Mouse (Mus musculus) limb, embryonic 12.5 days (tissue): ENCODE data around the gene Mcrip1. TPM values are rescaled to one million over a fixed set of nuclear protein-coding genes. Genes with fewer than 3 reads are reported as not detected.
"Not testable (repeated sequence)": the region's sequence is repeated elsewhere in the genome, so short reads cannot be mapped to it uniquely, and the experiment has no call there.

Experiments used
- ATAC-seq: fragments of 200-750 bp; cut with Nextera tagmentation; 2 replicates; pipeline ENCODE4 v1.8.0; 2017; ENCODE audit warnings: low read depth, moderate TSS enrichment; ENCODE audit not compliant: insufficient number of reproducible peaks, insufficient read depth, low FRiP score, low TSS enrichment
- H3K27ac ChIP-seq: fragments of 300-500 bp; sonication (generic); 2 replicates; pipeline ENCODE4 v1.5.1; 2016; ENCODE audit warnings: mild to moderate bottlenecking, moderate library complexity
- H3K27me3 ChIP-seq: fragments of 300-500 bp; sonication (generic); 2 replicates; pipeline ENCODE4 v1.6.1; 2016; ENCODE audit warnings: mild to moderate bottlenecking, moderate library complexity
- H3K36me3 ChIP-seq: fragments of 300-500 bp; sonication (generic); 2 replicates; pipeline ENCODE4 v1.6.1; 2016; ENCODE audit warnings: mild to moderate bottlenecking, moderate library complexity
- H3K4me1 ChIP-seq: fragments of 300-500 bp; sonication (generic); replicated peaks from 2 replicates; pipeline ENCODE4 v1.6.1; 2016
- H3K4me2 ChIP-seq: fragments of 300-500 bp; sonication (generic); 2 replicates; pipeline ENCODE4 v1.6.1; 2016; ENCODE audit warnings: mild to moderate bottlenecking, moderate library complexity
- H3K4me3 ChIP-seq: fragments of 300-500 bp; sonication (generic); replicated peaks from 2 replicates; pipeline ENCODE4 v1.5.1; 2016; ENCODE audit warnings: mild to moderate bottlenecking
- H3K9ac ChIP-seq: fragments of 300-500 bp; sonication (generic); replicated peaks from 2 replicates; pipeline ENCODE4 v1.6.1; 2016; ENCODE audit warnings: mild to moderate bottlenecking, moderate library complexity
- H3K9me3 ChIP-seq: fragments of 300-500 bp; sonication (generic); 2 replicates; pipeline ENCODE4 v1.6.1; 2016; ENCODE audit warnings: mild to moderate bottlenecking, moderate library complexity
- WGBS: fragments of 180-500 bp; shearing (Covaris S2); methylation state at CpG from one replicate; pipeline ENCODE4 v1.1.7; 2016; 5-methylcytosine and 5-hydroxymethylcytosine counted together
- polyA plus RNA-seq: library from polyadenylated mRNA; unstranded; fragments of >200 nt; fragmentation: Nextera tagmentation; extraction: Ambion mirVana; gene quantifications from 2 replicates; pipeline ENCODE4 v1.2.1, GENCODE M21; 2016

Mcrip1 gene
- polyA plus RNA-seq, 1 experiment from 2014 or later = 229 TPM

GRCm38 (mm10) chr11:120522581-120522980 lies 26.9 kb downstream of the Mcrip1 start:
- ATAC-seq = no peak
- no peaks in the 10 kb centered on the region for H3K36me3 ChIP-seq
- peaks cover 8% of the 10 kb centered on the region; the same call in 1 of the 2 replicates for H3K4me1 ChIP-seq
- H3K4me3 ChIP-seq = no peak overlapping the region
- 88% methylated on average over 8 of the region's 8 CpGs for WGBS
- no peak overlapping the region for H3K9ac ChIP-seq
- peaks cover 2% of the 10 kb centered on the region for H3K27me3 ChIP-seq
- H3K27ac ChIP-seq = no peak overlapping the region
- H3K9me3 ChIP-seq = no peaks in the 10 kb centered on the region
- H3K4me2 ChIP-seq = no peak overlapping the region

- Histone ChIP-seq H3K27me3 (no peaks in the 10 kb centered on the region), H3K9me3 (no peaks in the 10 kb centered on the region), H3K4me3 (no peak overlapping the region), H3K36me3 (no peaks in the 10 kb centered on the region), H3K4me2 (no peak overlapping the region), H3K4me1 (peaks cover 8% of the 10 kb centered on the region; the same call in 1 of the 2 replicates), H3K27ac (no peak overlapping the region), H3K9ac (no peak overlapping the region)
- ATAC-seq = no peak
- WGBS = 78% methylated on average over 5 of the region's 5 CpGs
Observed at GRCm38 (mm10) chr11:120520967-120521540, 28.5 kb downstream of the Mcrip1 start.

DNA sequence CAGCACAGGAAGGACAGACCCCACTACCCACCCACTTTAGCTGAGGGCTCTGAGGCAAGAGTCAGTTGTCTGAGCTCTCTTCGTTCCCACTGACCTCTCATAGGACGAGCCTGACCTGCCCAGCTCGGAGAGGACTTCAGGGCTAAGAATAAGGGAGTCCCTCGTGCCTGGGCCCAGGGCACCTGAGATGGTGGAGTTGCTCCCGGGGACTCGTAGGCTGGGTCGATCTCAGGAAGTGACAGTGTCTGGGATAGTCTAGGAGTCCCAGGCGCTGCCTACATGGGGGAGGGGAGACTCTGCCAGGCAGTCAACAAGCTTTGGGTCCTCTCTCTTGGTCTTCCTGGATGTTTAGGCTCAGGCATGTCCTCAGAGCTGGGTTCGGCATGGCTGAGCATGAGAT lies 29.0 kb downstream of the Mcrip1 start:
- no peak overlapping the region; the same call in 1 of the 2 replicates for H3K9ac ChIP-seq
- no peaks in the 10 kb centered on the region for H3K27me3 ChIP-seq
- WGBS = 75% methylated on average over 9 of the region's 9 CpGs
- ATAC-seq = no peak
- H3K36me3 ChIP-seq = no peaks in the 10 kb centered on the region
- H3K4me1 ChIP-seq = peaks cover 13% of the 10 kb centered on the region
- no peak overlapping the region for H3K4me2 ChIP-seq
- no peaks in the 10 kb centered on the region for H3K9me3 ChIP-seq
- H3K27ac ChIP-seq = no peak overlapping the region
- H3K4me3 ChIP-seq = no peak overlapping the region

- H3K9me3 ChIP-seq = no peaks in the 10 kb centered on the region
- no peak overlapping the region; the same call in 1 of the 2 replicates for H3K9ac ChIP-seq
- 29% methylated on average over 9 of the region's 9 CpGs for WGBS
Observed at GRCm38 (mm10) chr11:120519738-120520137, 29.8 kb downstream of the Mcrip1 start.

DNA sequence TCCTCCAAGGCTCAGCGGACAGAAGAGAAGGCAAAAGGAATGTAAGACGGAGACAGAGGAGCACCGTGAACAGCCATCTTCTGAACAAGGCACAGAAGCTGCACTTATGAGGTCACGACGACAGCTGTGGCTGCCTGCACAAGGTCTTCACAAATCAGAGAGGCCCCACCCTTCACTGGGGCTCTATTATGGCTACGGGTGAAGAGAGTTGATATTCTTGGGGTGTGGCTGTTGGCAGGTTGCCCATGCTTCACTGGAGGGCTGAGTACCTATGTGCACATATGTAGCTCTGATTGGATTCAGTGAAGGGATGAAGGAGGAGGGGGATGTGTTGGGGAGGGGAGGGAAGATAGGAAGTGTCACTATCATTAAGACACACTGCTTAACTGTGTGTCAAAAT lies 31.0 kb downstream of the Mcrip1 start:
- Histone ChIP-seq H3K9ac (no peak overlapping the region), H3K4me3 (no peak overlapping the region), H3K4me2 (no peak overlapping the region), H3K27me3 (no peaks in the 10 kb centered on the region), H3K27ac (no peak overlapping the region), H3K9me3 (no peaks in the 10 kb centered on the region), H3K36me3 (no peaks in the 10 kb centered on the region), H3K4me1 (peaks cover 13% of the 10 kb centered on the region)
- no peak for ATAC-seq
- 73% methylated on average over 6 of the region's 6 CpGs for WGBS

More at GRCm38 (mm10) chr11:120519738-120520137, 29.8 kb downstream of the Mcrip1 start:
- Histone ChIP-seq H3K27me3 (no peaks in the 10 kb centered on the region), H3K4me3 (no peak overlapping the region), H3K4me2 (peak overlapping the region; percentile 17; the same call in 1 of the 2 replicates), H3K4me1 (peaks cover 13% of the 10 kb centered on the region), H3K27ac (no peak overlapping the region), H3K36me3 (no peaks in the 10 kb centered on the region)
- no peak for ATAC-seq

- Histone ChIP-seq H3K4me1 (peaks cover 13% of the 10 kb centered on the region), H3K36me3 (no peaks in the 10 kb centered on the region), H3K9me3 (no peaks in the 10 kb centered on the region), H3K4me3 (no peak overlapping the region), H3K4me2 (no peak overlapping the region), H3K27ac (no peak overlapping the region), H3K9ac (no peak overlapping the region), H3K27me3 (no peaks in the 10 kb centered on the region)
- no peak for ATAC-seq
- WGBS = 68% methylated on average over 6 of the region's 6 CpGs
Observed at GRCm38 (mm10) chr11:120518027-120518426, 31.5 kb downstream of the Mcrip1 start.

DNA sequence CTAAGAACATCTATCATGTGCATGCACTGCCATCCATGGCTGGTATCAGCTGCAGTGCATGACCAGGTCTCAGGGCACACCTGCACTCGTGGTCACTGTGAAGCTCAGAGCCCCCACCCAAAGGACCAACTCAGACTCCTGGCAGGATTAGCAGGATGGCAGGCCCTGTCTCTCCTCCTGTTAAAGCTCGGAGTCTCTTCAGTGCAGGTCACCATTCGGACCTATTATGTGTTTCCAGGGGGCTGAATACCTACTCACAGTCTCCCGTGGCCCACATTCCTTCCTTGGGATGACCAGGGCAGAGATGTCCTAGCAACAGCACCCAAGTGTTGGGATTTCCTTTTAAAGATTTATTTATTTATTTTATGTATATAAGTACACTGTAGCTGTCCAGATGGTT lies 32.4 kb downstream of the Mcrip1 start:
- 83% methylated on average over 4 of the region's 4 CpGs for WGBS
- Histone ChIP-seq H3K9ac (no peak overlapping the region), H3K27me3 (no peaks in the 10 kb centered on the region), H3K36me3 (no peaks in the 10 kb centered on the region), H3K4me1 (peaks cover 13% of the 10 kb centered on the region), H3K4me3 (no peak overlapping the region), H3K9me3 (no peaks in the 10 kb centered on the region), H3K27ac (no peak overlapping the region), H3K4me2 (no peak overlapping the region)
- no peak for ATAC-seq

DNA sequence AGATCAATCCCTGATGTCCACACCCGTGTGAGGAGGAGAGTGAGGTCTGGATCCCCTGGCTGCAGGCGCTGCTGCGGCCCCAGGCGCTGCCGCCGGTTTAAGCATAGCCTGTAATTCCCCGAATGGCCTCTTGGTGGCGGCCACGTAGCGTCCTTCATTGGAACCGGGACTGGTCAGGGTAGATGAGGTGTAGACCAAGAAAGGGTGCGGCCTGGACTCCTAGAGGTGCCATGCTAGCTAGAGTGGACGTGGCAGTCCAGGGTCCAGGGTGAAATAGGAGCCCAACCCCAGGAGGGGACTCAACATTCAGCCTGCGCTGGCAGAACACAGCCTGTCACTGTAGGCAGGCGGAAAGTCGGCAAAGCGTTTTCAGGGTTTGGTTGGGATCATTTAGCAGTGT lies 33.9 kb downstream of the Mcrip1 start:
- no peak overlapping the region for H3K9ac ChIP-seq
- WGBS = 18% methylated on average over 17 of the region's 17 CpGs

GRCm38 (mm10) chr11:120514262-120514661 lies 35.3 kb downstream of the Mcrip1 start:
- not testable (repeated sequence) for H3K9me3 ChIP-seq, H3K36me3 ChIP-seq, ATAC-seq, H3K4me2 ChIP-seq, H3K9ac ChIP-seq, H3K27ac ChIP-seq, H3K27me3 ChIP-seq, H3K4me3 ChIP-seq
- 88% methylated on average over 2 of the region's 2 CpGs for WGBS
- peaks cover 17% of the 10 kb centered on the region for H3K4me1 ChIP-seq

More for the DNA sequence above, 33.9 kb downstream of the Mcrip1 start:
- H3K9me3 ChIP-seq = no peaks in the 10 kb centered on the region
- H3K4me2 ChIP-seq = no peak overlapping the region
- H3K27ac ChIP-seq = no peak overlapping the region
- peak; percentile 73; the same call in 1 of the 2 replicates for ATAC-seq
- H3K36me3 ChIP-seq = no peaks in the 10 kb centered on the region
- H3K27me3 ChIP-seq = no peaks in the 10 kb centered on the region
- H3K4me3 ChIP-seq = no peak overlapping the region
- H3K4me1 ChIP-seq = peaks cover 21% of the 10 kb centered on the region

DNA sequence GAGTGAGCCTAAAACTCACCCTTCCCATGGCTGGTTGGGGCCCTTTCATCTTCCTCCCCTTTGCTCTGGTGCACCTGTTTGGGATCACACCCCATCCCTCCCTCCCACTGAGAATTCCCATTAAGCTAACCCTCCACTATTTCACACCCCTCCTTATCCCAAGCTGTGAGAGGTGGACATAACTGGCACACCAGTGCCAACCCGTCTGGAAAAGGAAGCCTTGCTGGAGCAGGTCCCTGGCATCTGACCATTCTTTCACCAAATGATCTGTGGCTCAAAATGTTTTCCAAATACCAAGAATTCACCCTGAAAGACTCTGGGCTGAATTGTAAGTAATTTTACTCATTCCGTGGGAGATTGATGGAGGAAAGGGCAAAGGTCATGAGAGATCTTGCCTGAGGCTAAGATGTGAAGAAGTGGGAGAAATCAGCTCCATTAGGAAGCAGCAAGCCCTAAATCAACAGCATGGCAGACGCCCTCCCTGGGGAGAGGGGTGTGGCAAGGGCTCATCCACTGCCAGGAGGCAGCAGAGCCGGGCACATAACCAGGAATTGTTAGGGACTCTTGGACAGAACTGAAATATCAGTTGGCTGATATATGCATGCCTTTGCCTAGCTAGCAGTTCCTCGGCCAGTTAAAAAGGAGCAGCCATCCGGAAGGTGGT lies 36.6 kb downstream of the Mcrip1 start:
- Histone ChIP-seq H3K4me2 (no peak overlapping the region), H3K36me3 (no peaks in the 10 kb centered on the region), H3K4me3 (no peak overlapping the region), H3K27me3 (no peaks in the 10 kb centered on the region), H3K27ac (no peak overlapping the region), H3K9ac (no peak overlapping the region), H3K9me3 (no peaks in the 10 kb centered on the region), H3K4me1 (peaks cover 17% of the 10 kb centered on the region)
- no peak for ATAC-seq
- WGBS = 30% methylated on average over 6 of the region's 6 CpGs

DNA sequence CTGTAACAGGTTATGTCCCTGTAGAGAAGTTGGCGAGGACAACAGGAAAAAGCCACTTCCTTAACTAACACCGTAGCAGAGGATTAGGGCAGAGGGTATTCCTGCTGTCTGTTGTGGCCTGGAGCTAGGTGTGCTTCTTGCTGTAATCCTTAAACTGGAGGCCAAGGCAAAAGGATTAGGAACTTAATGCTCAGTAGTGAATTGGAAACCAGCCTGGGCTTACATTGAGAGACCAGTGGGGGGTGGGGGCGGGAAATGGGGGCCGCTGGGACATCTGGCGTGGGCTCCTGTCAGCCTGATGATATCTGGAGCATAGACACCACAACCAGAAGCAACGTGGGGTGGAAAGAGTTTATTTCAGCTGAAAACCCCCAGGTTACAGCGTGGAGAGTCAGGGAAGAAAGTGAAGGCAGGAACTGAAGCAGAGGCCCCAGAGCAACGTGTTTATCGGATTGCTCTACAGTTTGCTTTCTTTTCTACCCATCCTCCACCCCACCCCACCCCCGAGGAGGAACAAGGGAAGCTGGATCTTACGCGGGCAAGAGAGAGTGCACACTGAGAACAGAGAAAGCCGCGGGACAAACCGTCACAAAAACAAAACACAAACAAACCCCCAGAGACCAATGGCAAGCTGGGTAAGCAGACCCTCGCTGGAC lies 39.0 kb downstream of the Mcrip1 start:
- 8% methylated on average over 16 of the region's 16 CpGs for WGBS
- Histone ChIP-seq H3K27me3 (no peaks in the 10 kb centered on the region), H3K36me3 (no peaks in the 10 kb centered on the region), H3K9me3 (no peaks in the 10 kb centered on the region), H3K9ac (peak overlapping the region; percentile 55), H3K4me2 (peak overlapping the region; percentile 50), H3K4me3 (peak overlapping the region; percentile 27), H3K4me1 (peaks cover 12% of the 10 kb centered on the region; the same call in 1 of the 2 replicates), H3K27ac (0 out of 2 replicates have a peak overlapping the region, but pooled peaks have one; percentile 45)
- no peak for ATAC-seq
